Mouse (Mus musculus) CH12.LX (cell line): ENCODE measurements at regions not wholly inside any gene's neighbourhood (a gene's known extent, or its start where the extent isn't known, plus 50 kb on each side); places are given as distances from the start of the nearest gene placed in this dataset.

ENCODE experiments used
- DNase-seq: peaks from one replicate; pipeline ENCODE4 v3.0.0-alpha.2; 2013; ENCODE audit errors: extremely low read depth
- H3K27ac ChIP-seq: 2 replicates; pipeline ENCODE4 v1.5.1; 2012; ENCODE audit warnings: low read depth, mild to moderate bottlenecking, control low read depth, moderate library complexity; ENCODE audit not compliant: insufficient read depth
- H3K27me3 ChIP-seq: replicated peaks from 2 replicates; pipeline ENCODE3; 2012; ENCODE audit warnings: inconsistent platforms
- H3K36me3 ChIP-seq, 2 experiments: replicated peaks in 1 of 2; 2 replicates each; pipeline versions ENCODE3 to v1.6.1; 2012; ENCODE audit warnings: inconsistent platforms in 1 of 2, low read length in 1 of 2, mild to moderate bottlenecking in 1 of 2, mixed read lengths in 1 of 2, moderate library complexity in 1 of 2; ENCODE audit not compliant: control insufficient read depth in 1 of 2, insufficient read depth in 1 of 2
- H3K4me1 ChIP-seq, 2 experiments: 2 replicates each; pipeline ENCODE4 v1.6.1; 2012; ENCODE audit warnings: inconsistent platforms in 1 of 2, moderate library complexity in 1 of 2; ENCODE audit not compliant: insufficient read depth in 2 of 2, control insufficient read depth in 1 of 2
- H3K4me2 ChIP-seq: 2 replicates; pipeline ENCODE4 v1.6.1; 2012; ENCODE audit warnings: low read depth, mild to moderate bottlenecking, control low read depth; ENCODE audit not compliant: poor library complexity, insufficient read depth, severe bottlenecking
- H3K4me3 ChIP-seq, 3 experiments: fragments of 150-350 bp in 1 of 3; sonication (generic) in 1 of 3; replicated peaks in 1 of 3; 2 replicates each; pipeline versions ENCODE3 to v1.5.1; 2011 to 2012; ENCODE audit warnings: low read depth in 2 of 3, low read length in 2 of 3, mild to moderate bottlenecking in 2 of 3, moderate library complexity in 2 of 3, control low read depth in 1 of 3, improper control_type of control experiment in 1 of 3, inconsistent platforms in 1 of 3, mixed read lengths in 1 of 3; ENCODE audit not compliant: poor library complexity in 1 of 3
- H3K79me2 ChIP-seq: replicated peaks from 2 replicates; pipeline ENCODE4 v1.6.1; 2012; ENCODE audit warnings: mild to moderate bottlenecking, moderate library complexity; ENCODE audit not compliant: control insufficient read depth, poor library complexity, insufficient read depth, severe bottlenecking; ENCODE audit errors: extremely low read depth
- H3K9ac ChIP-seq: 2 replicates; pipeline ENCODE4 v1.6.1; 2012; ENCODE audit warnings: low read depth, mild to moderate bottlenecking, control low read depth, moderate library complexity; ENCODE audit not compliant: insufficient read depth
- H3K9me3 ChIP-seq: replicated peaks from 2 replicates; pipeline ENCODE3; 2012; ENCODE audit warnings: low read length, inconsistent platforms, mixed read lengths
- BHLHE40 ChIP-seq: IDR thresholded peaks from 2 replicates; pipeline ENCODE4 v1.6.1; 2011; ENCODE audit warnings: mild to moderate bottlenecking, low read depth, low read length, improper control_type of control experiment
- CHD1 ChIP-seq: IDR thresholded peaks from 2 replicates; pipeline ENCODE4 v1.6.1; 2012; ENCODE audit warnings: low read depth, low read length, improper control_type of control experiment, inconsistent platforms
- CHD2 ChIP-seq: IDR thresholded peaks from 2 replicates; pipeline ENCODE4 v1.6.1; 2011; ENCODE audit warnings: low read length, improper control_type of control experiment
- CTCF ChIP-seq, 2 experiments: IDR thresholded peaks in 1 of 2; conservative IDR thresholded peaks in 1 of 2; 2 replicates each; pipeline ENCODE4 v1.5.1; 2011 to 2012; ENCODE audit warnings: low read depth in 2 of 2, low read length in 2 of 2, improper control_type of control experiment in 1 of 2, inconsistent platforms in 1 of 2, mild to moderate bottlenecking in 1 of 2, moderate library complexity in 1 of 2
- E2F4 ChIP-seq: IDR thresholded peaks from 2 replicates; pipeline ENCODE4 v1.6.1; 2011; ENCODE audit warnings: low read depth, low read length, improper control_type of control experiment; ENCODE audit not compliant: insufficient replicate concordance
- ELF1 ChIP-seq: IDR thresholded peaks from 2 replicates; pipeline ENCODE4 v1.6.1; 2014; ENCODE audit warnings: low read depth, mild to moderate bottlenecking, inconsistent platforms, low read length, improper control_type of control experiment
- HCFC1 ChIP-seq: IDR thresholded peaks from 2 replicates; pipeline ENCODE4 v1.6.1; 2012; ENCODE audit warnings: low read depth, mild to moderate bottlenecking, inconsistent platforms, low read length, improper control_type of control experiment
- JUN ChIP-seq: IDR thresholded peaks from 2 replicates; pipeline ENCODE4 v1.6.1; 2011; ENCODE audit warnings: low read depth, mild to moderate bottlenecking, low read length, improper control_type of control experiment, moderate library complexity; ENCODE audit not compliant: insufficient read depth
- MAFK ChIP-seq: IDR thresholded peaks from 2 replicates; pipeline ENCODE4 v1.6.1; 2011; ENCODE audit warnings: low read length, improper control_type of control experiment; ENCODE audit not compliant: insufficient replicate concordance
- MAX ChIP-seq: IDR thresholded peaks from 2 replicates; pipeline ENCODE4 v1.6.1; 2011; ENCODE audit warnings: low read length, improper control_type of control experiment
- MAZ ChIP-seq: IDR thresholded peaks from 2 replicates; pipeline ENCODE4 v1.6.1; 2012; ENCODE audit warnings: low read depth, mild to moderate bottlenecking, inconsistent platforms, low read length, improper control_type of control experiment, moderate library complexity
- MEF2A ChIP-seq: IDR thresholded peaks from 2 replicates; pipeline ENCODE4 v1.6.1; 2014; ENCODE audit warnings: low read depth, mild to moderate bottlenecking, inconsistent platforms, low read length, improper control_type of control experiment, borderline replicate concordance
- MXI1 ChIP-seq: IDR thresholded peaks from 2 replicates; pipeline ENCODE4 v1.6.1; 2011; ENCODE audit warnings: mild to moderate bottlenecking, low read depth, low read length, improper control_type of control experiment
- MYC ChIP-seq: IDR thresholded peaks from 2 replicates; pipeline ENCODE4 v1.6.1; 2011; ENCODE audit warnings: low read depth, mild to moderate bottlenecking, improper control_type of control experiment, low read length
- NRF1 ChIP-seq: IDR thresholded peaks from 2 replicates; pipeline ENCODE4 v1.6.1; 2014; ENCODE audit warnings: low read depth, mild to moderate bottlenecking, inconsistent platforms, low read length, improper control_type of control experiment, moderate library complexity
- POLR2AphosphoS2 ChIP-seq: IDR thresholded peaks from 2 replicates; pipeline ENCODE4 v1.6.1; 2011; ENCODE audit warnings: low read depth, low read length, improper control_type of control experiment
- SIN3A ChIP-seq: IDR thresholded peaks from 2 replicates; pipeline ENCODE4 v1.6.1; 2012; ENCODE audit warnings: low read length, improper control_type of control experiment, inconsistent platforms
- SMC3 ChIP-seq: IDR thresholded peaks from 2 replicates; pipeline ENCODE4 v1.6.1; 2011; ENCODE audit warnings: low read depth, low read length, improper control_type of control experiment
- TCF12 ChIP-seq: IDR thresholded peaks from 2 replicates; pipeline ENCODE4 v1.6.1; 2014; ENCODE audit warnings: low read depth, mild to moderate bottlenecking, inconsistent platforms, low read length, improper control_type of control experiment
- UBTF ChIP-seq: IDR thresholded peaks from 2 replicates; pipeline ENCODE4 v1.6.1; 2012; ENCODE audit warnings: low read depth, mild to moderate bottlenecking, inconsistent platforms, low read length, improper control_type of control experiment, moderate library complexity
- USF2 ChIP-seq: conservative IDR thresholded peaks from 2 replicates; pipeline ENCODE4 v1.6.1; 2011; ENCODE audit warnings: low read depth, low read length, improper control_type of control experiment
- ZKSCAN1 ChIP-seq: IDR thresholded peaks from 2 replicates; pipeline ENCODE4 v1.6.1; 2012; ENCODE audit warnings: low read depth, inconsistent platforms, low read length, improper control_type of control experiment, borderline replicate concordance
- dilution Hi-C: fragments of 300-500 bp; cut with MboI; formaldehyde crosslinking; loops from 2 replicates; pipeline ENCODE4 v1.14.3; 2020; ENCODE audit warnings: low sequenced_read_pairs; ENCODE audit not compliant: extremely low pct_unique_long_range_greater_than_20kb, extremely low pct_ligation_motif_present
- in situ Hi-C: fragments of 300-500 bp; cut with MboI; formaldehyde crosslinking; loops from 3 replicates; pipeline ENCODE4 v1.14.3; 2019; ENCODE audit warnings: low sequenced_read_pairs, low pct_ligation_motif_present, low pct_unique_long_range_greater_than_20kb, mixed read lengths

DNA sequence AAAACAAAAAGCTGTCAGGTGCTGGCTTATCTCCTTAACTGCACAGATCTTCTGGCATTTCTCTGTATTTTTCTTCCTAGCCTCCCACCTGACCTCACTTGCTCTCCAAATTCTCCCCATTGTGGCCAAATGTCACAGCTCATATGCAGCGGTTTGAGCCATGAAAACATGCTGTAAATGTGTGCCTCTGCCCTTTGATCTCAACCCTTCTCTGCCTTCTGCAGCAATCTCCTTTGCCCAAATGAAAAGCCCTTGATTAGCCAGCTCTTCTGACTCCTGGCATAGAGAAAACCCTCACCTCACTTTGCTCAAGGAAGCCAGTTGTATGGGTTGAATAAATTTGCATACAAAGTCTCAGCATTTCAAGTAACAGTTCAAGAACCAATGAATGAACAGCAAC, 546.1 kb upstream of the Mgmt start:
- H3K9ac ChIP-seq = no peak overlapping the region
- dilution Hi-C loops = no loop called here
- no peak for DNase-seq
- peaks cover 86% of the 10 kb centered on the region for H3K27me3 ChIP-seq
- in situ Hi-C loops = no loop called here
- no peaks in the 10 kb centered on the region for H3K79me2 ChIP-seq
- H3K4me1 ChIP-seq = no peaks in the 10 kb centered on the region
- H3K4me2 ChIP-seq = no peak overlapping the region
- no peak overlapping the region for H3K4me3 ChIP-seq
- no peaks in the 10 kb centered on the region for H3K9me3 ChIP-seq
- no peak for TF ChIP-seq USF2
- TF ChIP-seq JUN = no peak
- TF ChIP-seq SMC3 = no peak
- no peak for TF ChIP-seq MAZ
- no peak for TF ChIP-seq TCF12
- no peak for TF ChIP-seq HCFC1
- TF ChIP-seq CTCF (conservative IDR thresholded peaks at IDR 0.05 in 1 of 2, IDR thresholded peaks at IDR 0.05 in 1 of 2; ENCODE audit: low read depth in 2 of 2, low read length in 2 of 2) = no peak
- TF ChIP-seq UBTF = no peak
- TF ChIP-seq MXI1 = no peak
- no peak for TF ChIP-seq MYC
- no peak for TF ChIP-seq MAX
- no peak for TF ChIP-seq SIN3A
- no peak for TF ChIP-seq BHLHE40
- TF ChIP-seq CHD2 = no peak
- TF ChIP-seq NRF1 = no peak
- no peaks in the 10 kb centered on the region for H3K36me3 ChIP-seq
- H3K27ac ChIP-seq = no peak overlapping the region

DNA sequence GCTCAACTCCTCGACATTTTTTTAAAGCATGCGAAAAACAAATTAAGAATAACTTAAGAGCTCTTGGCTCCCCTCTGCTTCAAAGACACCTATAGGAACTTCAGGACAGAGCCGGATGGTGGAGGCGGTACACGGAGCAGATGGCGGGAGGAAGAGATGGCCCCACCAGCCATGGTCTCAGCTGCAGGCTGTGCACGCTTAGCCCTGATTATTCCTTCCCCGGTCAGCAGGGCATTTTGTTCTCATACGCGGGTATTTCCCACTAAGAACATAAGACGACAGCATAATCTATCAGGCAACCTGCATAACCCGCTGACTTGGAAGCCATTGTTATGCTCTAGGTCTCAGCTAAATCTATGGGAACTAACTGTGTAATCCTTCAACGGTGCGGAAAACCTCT, 544.8 kb upstream of the Mgmt start:
- Histone ChIP-seq H3K4me3 (no peak overlapping the region), H3K27ac (no peak overlapping the region), H3K9me3 (no peaks in the 10 kb centered on the region), H3K36me3 (no peaks in the 10 kb centered on the region), H3K4me2 (no peak overlapping the region), H3K4me1 (no peaks in the 10 kb centered on the region), H3K9ac (no peak overlapping the region), H3K27me3 (peaks cover 86% of the 10 kb centered on the region), H3K79me2 (no peaks in the 10 kb centered on the region)
- in situ Hi-C loops (no loop called here), dilution Hi-C loops (no loop called here)
- TF ChIP-seq SMC3 = no peak
- TF ChIP-seq ELF1 = no peak
- TF ChIP-seq USF2 = no peak
- no peak for TF ChIP-seq MAX
- DNase-seq = no peak

DNA sequence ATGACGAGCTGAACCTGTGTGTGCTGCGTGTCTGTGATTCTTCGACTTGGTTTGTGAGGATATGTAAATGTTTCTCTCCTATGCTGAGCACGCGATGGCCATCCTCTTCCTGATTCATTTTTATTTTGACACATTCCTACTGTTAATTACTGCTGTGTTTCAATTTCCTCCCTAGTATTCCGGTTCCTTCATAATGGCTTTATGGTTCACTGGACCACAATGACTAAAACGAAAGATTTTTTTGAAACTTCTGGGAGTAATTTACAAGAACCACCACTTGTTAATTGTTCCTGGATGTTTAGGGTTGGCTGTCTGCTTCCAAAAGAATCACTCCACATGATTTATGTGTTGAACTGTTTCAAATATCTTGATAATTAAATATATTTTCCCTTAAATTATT, 537.4 kb upstream of the Mgmt start:
- dilution Hi-C loops = no loop called here
- no peak overlapping the region for H3K27ac ChIP-seq
- in situ Hi-C loops = no loop called here
- no peak overlapping the region for H3K9ac ChIP-seq
- no peak overlapping the region for H3K4me2 ChIP-seq
- H3K9me3 ChIP-seq = no peaks in the 10 kb centered on the region
- no peaks in the 10 kb centered on the region for H3K79me2 ChIP-seq
- peaks cover 83% of the 10 kb centered on the region for H3K27me3 ChIP-seq
- TF ChIP-seq BHLHE40 = no peak
- no peak for TF ChIP-seq ELF1
- TF ChIP-seq MYC = no peak
- TF ChIP-seq MEF2A = no peak
- TF ChIP-seq MAZ = no peak
- no peak for TF ChIP-seq E2F4
- no peak for TF ChIP-seq MXI1
- no peak for TF ChIP-seq CHD1
- TF ChIP-seq POLR2AphosphoS2 = no peak
- TF ChIP-seq ZKSCAN1 = no peak
- TF ChIP-seq MAFK = no peak
- no peak overlapping the region for H3K4me3 ChIP-seq
- no peaks in the 10 kb centered on the region for H3K4me1 ChIP-seq
- H3K36me3 ChIP-seq = no peaks in the 10 kb centered on the region
- DNase-seq = no peak
